Mouse (Mus musculus): ENCODE data around the gene Olfr67. TPM values are rescaled to one million over a fixed set of nuclear protein-coding genes. Genes with fewer than 3 reads are reported as not detected.
"Not testable (repeated sequence)": the region's sequence is repeated elsewhere in the genome, so short reads cannot be mapped to it uniquely, and the experiment has no call there.

The Olfr67 gene
- polyA plus RNA-seq (2015; fragmentation: Nextera tagmentation; extraction: Ambion mirVana): not detected in 2 replicates

GRCm38 (mm10) chr7:103791721-103792120 lies at the start of gene Olfr67:
Olfr67 (minus strand) TSS chr7:103791821.
- no peak within 1 kb of the TSS for H3K4me2 ChIP-seq
- no peaks in the 10 kb centered on the region for H3K9me3 ChIP-seq (replicated peaks)
- WGBS (ENCODE audit: insufficient replicate concordance): 62% methylated on average over 3 of the region's 3 CpGs
- H3K9ac ChIP-seq: no peak within 1 kb of the TSS
- ATAC-seq (ENCODE audit: insufficient read depth): no peak
- 0 out of 2 replicates have a peak, but pooled peaks cover 3% of the 10 kb centered on the region for H3K27me3 ChIP-seq
- H3K36me3 ChIP-seq (replicated peaks): no peaks in the 10 kb centered on the region
- H3K4me1 ChIP-seq (replicated peaks): peaks cover 6% of the 10 kb centered on the region
- peak within 1 kb of the TSS; percentile 45; the same call in 1 of the 2 replicates for H3K27ac ChIP-seq (replicated peaks)
- H3K4me3 ChIP-seq (replicated peaks): no peak within 1 kb of the TSS

DNA sequence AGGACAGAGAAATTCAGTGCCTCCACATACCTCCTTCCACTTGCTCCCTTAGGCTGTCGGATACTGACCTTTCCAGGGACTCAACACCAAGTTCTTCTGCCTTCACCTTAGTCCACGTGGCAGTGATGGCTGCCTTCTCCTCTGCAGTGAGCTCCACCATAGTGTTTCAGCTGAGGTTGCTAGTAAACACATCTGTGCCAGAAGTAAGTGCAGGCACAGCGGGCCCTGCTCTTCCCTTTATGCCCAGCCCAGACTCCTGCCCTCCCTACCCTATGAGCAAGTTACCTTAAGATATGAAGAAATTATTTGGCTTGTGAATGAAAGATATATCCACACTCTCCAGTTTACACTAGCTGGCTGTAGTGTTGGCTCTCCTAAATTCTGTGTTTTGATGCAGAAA lies 48.6 kb upstream of the Olfr67 start, which contains the start of gene Hbb-bh2:
TSS of gene Hbb-bh2 (minus strand) at position 253 of the 400 bp plus-strand sequence.
- peak within 1 kb of the TSS; percentile 19; the same call in 1 of the 2 replicates for H3K9ac ChIP-seq
- WGBS (ENCODE audit: insufficient replicate concordance): 60% methylated on average over 3 of the region's 3 CpGs
- no peak within 1 kb of the TSS for H3K4me2 ChIP-seq
- H3K27me3 ChIP-seq: no peaks in the 10 kb centered on the region
- peak within 1 kb of the TSS; percentile 67 for H3K27ac ChIP-seq (replicated peaks)
- no peaks in the 10 kb centered on the region for H3K9me3 ChIP-seq (replicated peaks)
- peak; percentile 20; the same call in 1 of the 2 replicates for ATAC-seq (ENCODE audit: insufficient read depth)
- H3K4me1 ChIP-seq (replicated peaks): peaks cover 29% of the 10 kb centered on the region
- no peak within 1 kb of the TSS for H3K4me3 ChIP-seq (replicated peaks)
- no peaks in the 10 kb centered on the region for H3K36me3 ChIP-seq (replicated peaks)

DNA sequence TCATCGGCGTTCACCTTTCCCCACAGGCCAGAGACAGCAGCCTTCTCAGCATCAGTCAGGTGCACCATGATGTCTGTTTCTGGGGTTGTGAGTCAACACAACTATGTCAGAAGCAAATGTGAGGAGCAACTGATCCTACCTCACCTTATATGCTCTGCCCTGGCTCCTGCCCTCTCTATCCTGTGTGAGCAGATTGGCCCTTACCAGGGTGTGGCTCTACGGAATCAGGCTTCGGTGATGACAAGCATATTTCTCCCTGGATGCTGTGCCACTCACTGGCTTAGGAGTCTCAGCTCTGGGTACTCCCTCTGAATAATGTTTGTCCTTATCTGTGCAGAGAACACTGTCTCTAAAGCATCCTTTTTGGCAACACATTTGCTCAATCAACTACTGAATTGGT lies 36.2 kb upstream of the Olfr67 start, which contains the start of gene Hbb-bs:
TSS of gene Hbb-bs (minus strand) at position 289 of the 400 bp plus-strand sequence.
- 33% methylated on average over 4 of the region's 4 CpGs for WGBS (ENCODE audit: insufficient replicate concordance)
- ATAC-seq (ENCODE audit: insufficient read depth): peak; percentile 83
- Histone ChIP-seq H3K4me3 (replicated peaks) (peak within 1 kb of the TSS; percentile 52), H3K27ac (replicated peaks) (peak within 1 kb of the TSS; percentile 98), H3K4me2 (peak within 1 kb of the TSS; percentile 51), H3K27me3 (no peaks in the 10 kb centered on the region), H3K4me1 (replicated peaks) (peaks cover 33% of the 10 kb centered on the region), H3K36me3 (replicated peaks) (no peaks in the 10 kb centered on the region), H3K9me3 (replicated peaks) (no peaks in the 10 kb centered on the region), H3K9ac (peak within 1 kb of the TSS; percentile 57)

DNA sequence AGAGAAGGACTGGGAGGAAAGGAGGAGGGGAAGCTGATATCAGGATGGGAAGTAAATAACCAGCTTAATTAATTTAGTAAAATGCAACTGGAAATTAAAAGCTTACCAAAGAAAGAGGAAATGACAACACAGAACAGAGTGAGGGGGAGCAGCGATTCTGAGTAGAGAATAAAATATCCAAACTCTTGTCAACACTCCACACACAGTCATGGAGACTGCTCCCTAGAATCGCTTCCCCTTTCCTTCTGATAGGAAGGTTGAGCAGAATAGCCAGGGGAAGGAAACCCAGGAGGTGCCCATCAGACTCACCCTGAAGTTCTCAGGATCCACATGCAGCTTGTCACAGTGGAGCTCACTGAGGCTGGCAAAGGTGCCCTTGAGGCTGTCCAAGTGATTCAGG lies 35.5 kb upstream of the Olfr67 start:
- not testable (repeated sequence) for H3K27ac ChIP-seq (replicated peaks); H3K4me2 ChIP-seq; H3K27me3 ChIP-seq; H3K9ac ChIP-seq; H3K36me3 ChIP-seq (replicated peaks); H3K9me3 ChIP-seq (replicated peaks); ATAC-seq (ENCODE audit: insufficient read depth); H3K4me3 ChIP-seq (replicated peaks)
- H3K4me1 ChIP-seq (replicated peaks): peaks cover 33% of the 10 kb centered on the region
- no CpG with 5 or more reads among the region's 2 CpGs for WGBS (ENCODE audit: insufficient replicate concordance)

GRCm38 (mm10) chr7:103826255-103826887 lies 34.8 kb upstream of the Olfr67 start:
- Histone ChIP-seq H3K9me3 (replicated peaks) (no peaks in the 10 kb centered on the region), H3K4me1 (replicated peaks) (peaks cover 33% of the 10 kb centered on the region), H3K27me3 (no peaks in the 10 kb centered on the region), H3K36me3 (replicated peaks) (no peaks in the 10 kb centered on the region), H3K27ac (replicated peaks) (peak overlapping the region; percentile 98), H3K4me2 (peak overlapping the region; percentile 41; the same call in 1 of the 2 replicates), H3K9ac (peak overlapping the region; percentile 53), H3K4me3 (replicated peaks) (peak overlapping the region; percentile 55)
- peak; percentile 62 for ATAC-seq (ENCODE audit: insufficient read depth)
- WGBS (ENCODE audit: insufficient replicate concordance): 52% methylated on average over 3 of the region's 3 CpGs

DNA sequence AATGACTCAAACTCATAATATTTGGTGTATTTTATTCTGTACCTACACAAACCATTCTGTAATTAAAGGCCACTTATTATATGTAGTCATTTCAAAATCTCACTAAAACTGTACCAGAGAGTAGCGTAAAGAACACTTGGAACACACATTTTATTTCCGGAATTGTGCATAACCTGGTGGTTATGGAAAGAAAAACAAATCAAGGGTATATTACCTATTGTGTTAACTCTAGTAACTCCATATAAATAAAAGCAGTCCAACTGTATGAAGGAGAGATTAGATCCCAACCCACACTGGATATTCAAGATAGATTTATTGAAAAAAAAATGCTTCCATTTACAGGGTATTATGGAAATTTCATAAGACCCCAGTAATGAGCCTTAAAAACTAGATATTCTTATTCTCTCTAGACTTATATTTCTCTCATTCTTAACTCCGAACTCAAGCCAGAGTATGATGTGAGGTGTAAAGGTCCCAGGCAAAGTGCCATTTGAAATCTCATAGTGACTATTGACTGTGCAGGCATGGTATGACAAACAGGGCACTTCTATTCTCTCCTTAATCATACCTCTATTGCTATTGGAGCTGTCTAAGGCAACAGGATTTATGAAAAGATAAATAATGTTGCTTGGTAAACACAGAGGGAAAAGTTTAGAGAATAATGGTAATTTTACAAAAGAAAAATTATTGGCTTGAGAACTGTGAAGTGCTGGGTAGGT lies 34.1 kb upstream of the Olfr67 start:
- WGBS (ENCODE audit: insufficient replicate concordance): 66% methylated on average over 3 of the region's 3 CpGs
- peak overlapping the region; percentile 64 for H3K4me2 ChIP-seq
- ATAC-seq (ENCODE audit: insufficient read depth): peak; percentile 80

GRCm38 (mm10) chr7:103824597-103824996 lies 33.0 kb upstream of the Olfr67 start:
- H3K4me1 ChIP-seq (replicated peaks): peaks cover 25% of the 10 kb centered on the region
- H3K27ac ChIP-seq (replicated peaks): peak overlapping the region; percentile 98
- peak overlapping the region; percentile 64 for H3K4me2 ChIP-seq
- WGBS (ENCODE audit: insufficient replicate concordance): 44% methylated on average over 2 of the region's 2 CpGs
- H3K4me3 ChIP-seq (replicated peaks): peak overlapping the region; percentile 55
- H3K27me3 ChIP-seq: no peaks in the 10 kb centered on the region
- H3K9ac ChIP-seq: peak overlapping the region; percentile 64
- H3K36me3 ChIP-seq (replicated peaks): no peaks in the 10 kb centered on the region
- ATAC-seq (ENCODE audit: insufficient read depth): no peak
- H3K9me3 ChIP-seq (replicated peaks): no peaks in the 10 kb centered on the region

More for the DNA sequence above, 34.1 kb upstream of the Olfr67 start:
- peak overlapping the region; percentile 98 for H3K27ac ChIP-seq (replicated peaks)
- no peaks in the 10 kb centered on the region for H3K27me3 ChIP-seq
- H3K9me3 ChIP-seq (replicated peaks): no peaks in the 10 kb centered on the region
- peaks cover 33% of the 10 kb centered on the region for H3K4me1 ChIP-seq (replicated peaks)
- no peak overlapping the region for H3K9ac ChIP-seq
- H3K4me3 ChIP-seq (replicated peaks): peak overlapping the region; percentile 55
- no peaks in the 10 kb centered on the region for H3K36me3 ChIP-seq (replicated peaks)

DNA sequence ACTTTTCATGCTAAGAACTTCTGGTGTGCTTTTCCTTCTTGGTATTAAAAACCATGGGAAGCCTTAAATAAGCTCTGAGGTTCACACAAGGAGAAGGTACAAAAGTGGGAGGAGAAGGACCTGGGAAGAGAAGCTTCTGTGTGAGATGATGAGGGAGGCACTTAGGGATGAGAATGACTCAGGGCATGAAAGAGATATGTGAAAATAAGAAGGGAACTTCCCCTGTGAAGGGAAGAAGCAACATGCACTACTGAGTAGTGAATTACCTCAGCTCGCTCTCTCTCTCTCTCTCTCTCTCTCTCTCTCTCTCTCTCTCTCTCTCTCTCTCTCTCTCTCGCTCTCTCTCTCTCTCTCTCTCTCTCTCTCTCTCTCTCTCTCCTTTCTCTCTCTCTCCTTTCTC lies 23.5 kb upstream of the Olfr67 start:
- 43% methylated on average over 1 of the region's 2 CpGs for WGBS (ENCODE audit: insufficient replicate concordance)
- Histone ChIP-seq H3K4me3 (replicated peaks) (peak overlapping the region; percentile 45), H3K27ac (replicated peaks) (peak overlapping the region; percentile 95), H3K4me2 (peak overlapping the region; percentile 66), H3K9ac (peak overlapping the region; percentile 54)
- H3K36me3 ChIP-seq (replicated peaks); H3K27me3 ChIP-seq; H3K4me1 ChIP-seq (replicated peaks); H3K9me3 ChIP-seq (replicated peaks); ATAC-seq (ENCODE audit: insufficient read depth): not testable (repeated sequence)

DNA sequence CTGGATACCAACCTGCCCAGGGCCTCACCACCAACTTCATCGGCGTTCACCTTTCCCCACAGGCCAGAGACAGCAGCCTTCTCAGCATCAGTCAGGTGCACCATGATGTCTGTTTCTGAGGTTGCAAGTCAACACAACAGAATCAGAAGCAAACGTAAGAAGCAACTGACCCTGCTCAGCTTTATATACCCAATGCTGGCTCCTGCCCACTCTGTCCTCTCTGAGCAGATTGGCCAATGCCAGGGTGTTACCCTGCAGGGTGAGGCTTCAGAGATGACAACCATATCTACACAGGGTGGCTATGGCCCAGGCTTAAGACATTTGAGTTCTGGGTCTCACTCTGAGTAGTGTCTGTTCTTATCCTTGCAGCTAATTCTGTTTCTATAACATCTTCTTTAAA lies 22.1 kb upstream of the Olfr67 start, which contains the start of gene Hbb-bt:
TSS of gene Hbb-bt (minus strand) at position 231 of the 400 bp plus-strand sequence.
- Histone ChIP-seq H3K9ac (peak within 1 kb of the TSS; percentile 60), H3K36me3 (replicated peaks) (no peaks in the 10 kb centered on the region), H3K27me3 (no peaks in the 10 kb centered on the region), H3K4me2 (peak within 1 kb of the TSS; percentile 66), H3K9me3 (replicated peaks) (no peaks in the 10 kb centered on the region), H3K27ac (replicated peaks) (peak within 1 kb of the TSS; percentile 96), H3K4me3 (replicated peaks) (peak within 1 kb of the TSS; percentile 58), H3K4me1 (replicated peaks) (peaks cover 17% of the 10 kb centered on the region)
- 37% methylated on average over 3 of the region's 3 CpGs for WGBS (ENCODE audit: insufficient replicate concordance)
- peak; percentile 82 for ATAC-seq (ENCODE audit: insufficient read depth)

DNA sequence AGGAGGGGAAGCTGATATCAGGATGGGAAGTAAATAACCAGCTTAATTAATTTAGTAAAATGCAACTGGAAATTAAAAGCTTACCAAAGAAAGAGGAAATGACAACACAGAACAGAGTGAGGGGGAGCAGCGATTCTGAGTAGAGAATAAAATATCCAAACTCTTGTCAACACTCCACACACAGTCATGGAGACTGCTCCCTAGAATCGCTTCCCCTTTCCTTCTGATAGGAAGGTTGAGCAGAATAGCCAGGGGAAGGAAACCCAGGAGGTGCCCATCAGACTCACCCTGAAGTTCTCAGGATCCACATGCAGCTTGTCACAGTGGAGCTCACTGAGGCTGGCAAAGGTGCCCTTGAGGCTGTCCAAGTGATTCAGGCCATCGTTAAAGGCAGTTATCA lies 21.5 kb upstream of the Olfr67 start:
- H3K36me3 ChIP-seq (replicated peaks); H3K27me3 ChIP-seq; H3K4me2 ChIP-seq; H3K9ac ChIP-seq; H3K9me3 ChIP-seq (replicated peaks): not testable (repeated sequence)
- Histone ChIP-seq H3K27ac (replicated peaks) (peak overlapping the region; percentile 96; the same call in 1 of the 2 replicates), H3K4me3 (replicated peaks) (peak overlapping the region; percentile 58; the same call in 1 of the 2 replicates), H3K4me1 (replicated peaks) (peaks cover 19% of the 10 kb centered on the region)
- WGBS (ENCODE audit: insufficient replicate concordance): no CpG with 5 or more reads among the region's 3 CpGs
- ATAC-seq (ENCODE audit: insufficient read depth): peak; percentile 5

DNA sequence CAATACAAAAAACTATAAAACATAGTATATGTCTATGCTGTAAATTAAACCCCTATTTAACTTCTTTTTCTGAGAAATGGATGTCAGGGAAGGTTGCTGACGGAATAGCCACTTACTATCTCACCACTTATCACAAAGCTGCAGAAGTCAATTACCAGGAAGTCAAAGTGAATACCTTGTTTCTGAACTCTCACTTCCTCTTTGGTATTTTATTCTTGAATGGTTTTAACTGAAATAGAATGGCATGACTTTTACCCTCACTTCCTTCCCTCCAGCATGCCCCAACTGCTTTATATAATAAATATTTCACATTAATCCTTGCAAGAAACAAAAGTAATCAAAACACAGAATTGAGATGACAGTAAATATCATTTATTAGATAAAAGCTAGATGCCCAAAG lies 20.6 kb upstream of the Olfr67 start:
- Histone ChIP-seq H3K27ac (replicated peaks) (peak overlapping the region; percentile 98), H3K9me3 (replicated peaks) (no peaks in the 10 kb centered on the region), H3K4me1 (replicated peaks) (peaks cover 28% of the 10 kb centered on the region), H3K27me3 (no peaks in the 10 kb centered on the region), H3K36me3 (replicated peaks) (no peaks in the 10 kb centered on the region), H3K4me3 (replicated peaks) (peak overlapping the region; percentile 65), H3K4me2 (peak overlapping the region; percentile 56), H3K9ac (peak overlapping the region; percentile 70)
- no peak for ATAC-seq (ENCODE audit: insufficient read depth)
- WGBS (ENCODE audit: insufficient replicate concordance): 0% methylated on average over 1 of the region's 1 CpGs
